Mouse (Mus musculus) heart, postnatal 0 days (tissue): Measurements from ENCODE around the gene Gm45711.

ENCODE experiments used
- CTCF ChIP-seq: IDR thresholded peaks from 2 replicates; pipeline ENCODE4 v1.5.1; 2016; ENCODE audit warnings: antibody characterized with exemption, control low read depth, low read depth
- EP300 ChIP-seq: IDR thresholded peaks from 2 replicates; pipeline ENCODE4 v1.6.1; 2016; ENCODE audit warnings: antibody characterized with exemption, low read depth

DNA sequence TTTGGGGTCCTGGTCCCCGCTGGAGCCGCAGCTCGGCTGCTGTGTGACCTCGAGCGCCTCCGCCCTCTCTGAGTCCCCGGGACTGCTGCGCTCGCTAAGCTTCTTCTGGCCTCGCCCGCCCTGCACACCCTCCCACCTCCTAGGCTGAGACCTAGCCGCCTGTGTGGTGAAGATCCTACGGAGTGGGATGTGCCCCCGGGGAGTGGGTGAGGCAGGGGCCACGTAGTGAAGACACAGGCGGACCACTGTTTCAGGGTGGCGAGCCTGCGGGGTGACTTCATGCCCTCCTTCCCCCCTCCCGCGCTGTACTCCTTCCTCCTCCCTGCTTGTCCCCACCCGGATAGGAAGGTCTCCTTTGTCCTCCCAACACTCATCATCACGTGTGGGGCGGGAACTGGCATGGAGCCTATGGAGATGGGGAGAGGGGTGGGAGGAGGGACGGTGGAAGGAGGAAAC lies 31.3 kb upstream of the Gm45711 start:
- TF ChIP-seq CTCF (0 out of 2 replicates have a peak, but pooled peaks have one; percentile 1), EP300 (no peak)
